Mouse (Mus musculus) v-Abl transformed pro-B cells (cell line): ENCODE data around the gene Tbce.

ENCODE experiments used
- in situ Hi-C, 2 experiments: fragments of 400-800 bp; cut with MboI; formaldehyde crosslinking; loops; one replicate each; pipeline ENCODE4 v1.15.1; 2025; ENCODE audit not compliant: unreplicated experiment in 2 of 2

Tbce gene

GRCm38 (mm10) chr13:14039292-14039965 lies at the start of gene Tbce:
TSS of gene Tbce (minus strand) at chr13:14039638.
- in situ Hi-C loops, result no loop called here

DNA sequence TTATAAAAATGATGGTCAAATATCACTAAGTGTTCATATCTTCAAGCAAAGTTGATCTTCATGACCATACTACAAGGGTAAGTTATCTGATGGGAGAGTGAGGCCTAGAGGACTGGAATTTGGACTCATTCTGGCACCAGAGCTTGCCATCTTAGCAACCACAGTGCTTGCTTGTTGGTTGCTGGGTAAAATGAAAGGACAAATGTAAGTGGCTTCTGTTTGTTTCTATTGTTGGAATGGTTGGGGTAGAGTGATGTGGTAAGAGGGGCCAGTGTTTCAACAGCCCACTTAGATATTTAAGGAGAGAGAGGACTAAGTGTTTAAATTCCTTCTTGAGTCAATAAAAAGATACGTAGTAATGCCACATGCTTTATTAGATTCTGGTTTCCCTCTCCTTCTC lies 49.2 kb upstream of the Tbce start:
- in situ Hi-C loops, result no loop called here

DNA sequence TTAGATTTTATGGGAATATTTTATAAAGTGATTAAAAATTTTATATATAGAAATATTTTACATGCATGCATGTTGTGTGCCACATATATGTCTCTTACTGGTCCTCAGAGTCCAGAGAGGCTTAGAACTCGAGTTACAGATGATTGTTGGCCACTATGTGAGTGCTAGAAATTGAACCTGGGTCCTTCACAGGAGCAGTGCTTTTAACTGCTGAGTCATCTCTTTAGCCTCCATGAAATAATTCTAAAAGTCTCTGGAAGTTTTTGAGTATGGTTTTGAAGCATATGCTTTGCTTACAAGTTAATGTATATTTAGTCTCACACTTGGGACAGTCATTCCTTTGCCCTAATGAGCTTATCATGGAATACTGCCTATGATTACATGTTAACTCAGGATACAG lies 35.9 kb upstream of the Tbce start:
- in situ Hi-C loops, result no loop called here

GRCm38 (mm10) chr13:14074371-14074770 lies 34.9 kb upstream of the Tbce start:
- in situ Hi-C loops, result loop anchor here in 1 of 2 experiments (25.0 kb wide), 2 partner anchors 538 to 1637 kb away; partner anchors contain the start of genes Mrpl32 and Psma2

- in situ Hi-C loops, result loop anchor here in 1 of 2 experiments (25.0 kb wide), 2 partner anchors 543 to 1632 kb away; partner anchors contain the start of genes Mrpl32 and Psma2
Observed at GRCm38 (mm10) chr13:14069291-14069690, 29.9 kb upstream of the Tbce start.

- in situ Hi-C loops, result loop anchor here in 1 of 2 experiments (25.0 kb wide), 2 partner anchors 544 to 1631 kb away; partner anchors contain the start of genes Mrpl32 and Psma2
Observed at GRCm38 (mm10) chr13:14068035-14068434, 28.6 kb upstream of the Tbce start.

DNA sequence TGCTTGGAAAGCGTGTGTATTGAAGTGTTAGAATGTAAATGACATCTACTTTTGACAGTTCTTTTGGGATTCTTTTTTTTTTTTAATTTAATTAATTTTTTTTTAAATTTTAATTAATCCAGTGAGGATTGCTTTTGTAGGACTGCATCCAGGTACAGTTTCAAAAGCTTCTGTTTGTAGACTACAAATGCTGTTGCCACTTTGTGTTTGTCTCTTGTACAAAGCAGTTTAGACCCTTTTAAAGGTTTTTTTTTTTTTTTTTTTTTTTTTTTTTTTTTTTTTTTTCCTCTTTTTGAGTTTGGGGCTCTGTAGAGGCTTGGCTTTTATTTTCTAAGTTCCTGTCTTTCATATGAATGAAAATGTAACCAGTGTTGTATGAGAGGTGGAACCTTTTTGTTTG lies 26.3 kb upstream of the Tbce start:
- in situ Hi-C loops, result loop anchor here in 1 of 2 experiments (25.0 kb wide), 2 partner anchors 547 to 1628 kb away; partner anchors contain the start of genes Mrpl32 and Psma2

DNA sequence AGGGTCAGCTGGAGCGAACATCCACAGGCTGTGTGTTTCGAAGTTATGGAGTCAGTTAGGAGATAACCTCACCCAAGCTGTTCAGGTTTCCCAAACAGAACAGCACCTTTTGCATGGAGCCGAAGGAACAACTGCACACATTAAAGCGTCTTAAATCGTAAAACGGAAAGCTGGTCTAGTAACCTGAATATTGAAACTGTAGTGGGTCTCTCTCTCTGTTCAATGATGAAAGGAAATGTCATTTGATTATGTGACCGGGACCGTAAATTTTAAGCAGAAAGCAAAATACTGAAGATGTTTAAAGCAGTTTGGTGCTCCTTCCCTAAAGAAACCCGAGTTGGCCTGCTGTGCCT lies 25.6 kb upstream of the Tbce start:
- in situ Hi-C loops, result loop anchor here in 1 of 2 experiments (25.0 kb wide), 2 partner anchors 547 to 1628 kb away; partner anchors contain the start of genes Mrpl32 and Psma2

DNA sequence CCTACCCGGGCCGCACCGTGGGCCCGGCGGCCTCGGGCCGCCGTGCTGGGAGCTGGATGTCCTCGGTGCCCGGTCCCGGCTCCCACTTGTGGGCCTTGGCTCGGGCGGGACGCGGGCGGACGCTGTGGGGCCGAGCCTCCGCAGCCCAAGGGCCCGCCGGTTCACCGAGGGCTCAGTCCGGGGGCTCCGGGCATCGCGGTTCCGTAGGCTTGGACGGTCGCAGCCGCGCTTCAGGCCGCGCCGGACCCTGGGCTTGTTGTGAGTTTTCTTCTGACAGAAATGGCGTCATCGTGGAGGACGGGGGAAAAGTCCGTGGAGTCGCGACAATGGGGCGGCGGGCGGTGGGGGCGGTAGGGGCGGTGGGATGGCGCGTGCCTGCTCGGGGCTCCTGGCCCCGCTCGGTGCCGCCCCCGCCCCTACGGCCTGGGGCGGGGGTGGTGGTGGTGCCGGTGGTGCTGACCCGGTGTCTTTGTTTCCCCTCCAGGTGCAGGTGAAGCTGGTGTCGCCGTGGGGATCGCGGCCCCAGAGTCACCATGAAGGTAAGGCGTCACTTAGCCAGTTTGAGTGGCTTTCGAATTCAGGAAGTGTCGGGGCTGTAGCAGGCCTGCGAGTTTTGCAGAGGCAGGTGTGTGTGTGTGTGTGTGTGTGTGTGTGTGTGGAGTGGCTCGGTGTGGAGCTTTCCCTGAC lies 25.0 kb upstream of the Tbce start:
- in situ Hi-C loops, result loop anchor here in 1 of 2 experiments (25.0 kb wide), 2 partner anchors 548 to 1627 kb away; partner anchors contain the start of genes Mrpl32 and Psma2

DNA sequence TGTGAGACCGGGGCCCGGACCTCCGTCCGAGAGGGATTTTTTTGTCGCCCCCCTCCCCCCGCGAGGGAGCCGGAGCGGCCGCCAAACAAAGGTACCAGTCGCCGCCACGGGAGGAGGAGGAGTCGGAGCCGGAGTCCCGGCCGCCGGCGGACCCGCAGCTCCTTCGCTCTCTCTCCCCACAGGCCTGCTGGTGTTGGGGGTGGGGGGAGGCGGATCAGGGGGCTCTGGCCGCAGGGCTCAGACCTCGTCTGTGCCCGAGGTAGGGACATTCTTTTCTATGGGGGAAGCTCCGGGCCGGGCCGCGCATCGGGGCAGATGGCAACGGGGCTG lies 24.5 kb upstream of the Tbce start:
- in situ Hi-C loops, result loop anchor here in 1 of 2 experiments (25.0 kb wide), 2 partner anchors 548 to 1627 kb away; partner anchors contain the start of genes Mrpl32 and Psma2

GRCm38 (mm10) chr13:14063013-14063941 lies 23.8 kb upstream of the Tbce start, which contains the start of the genes Arid4b and Ggps1:
TSS of gene Arid4b (plus strand) at chr13:14063232.
TSS of gene Ggps1 (minus strand) at chr13:14063488.
- in situ Hi-C loops, result loop anchor here in 1 of 2 experiments (25.0 kb wide), 2 partner anchors 549 to 1626 kb away; partner anchors contain the start of genes Mrpl32 and Psma2

DNA sequence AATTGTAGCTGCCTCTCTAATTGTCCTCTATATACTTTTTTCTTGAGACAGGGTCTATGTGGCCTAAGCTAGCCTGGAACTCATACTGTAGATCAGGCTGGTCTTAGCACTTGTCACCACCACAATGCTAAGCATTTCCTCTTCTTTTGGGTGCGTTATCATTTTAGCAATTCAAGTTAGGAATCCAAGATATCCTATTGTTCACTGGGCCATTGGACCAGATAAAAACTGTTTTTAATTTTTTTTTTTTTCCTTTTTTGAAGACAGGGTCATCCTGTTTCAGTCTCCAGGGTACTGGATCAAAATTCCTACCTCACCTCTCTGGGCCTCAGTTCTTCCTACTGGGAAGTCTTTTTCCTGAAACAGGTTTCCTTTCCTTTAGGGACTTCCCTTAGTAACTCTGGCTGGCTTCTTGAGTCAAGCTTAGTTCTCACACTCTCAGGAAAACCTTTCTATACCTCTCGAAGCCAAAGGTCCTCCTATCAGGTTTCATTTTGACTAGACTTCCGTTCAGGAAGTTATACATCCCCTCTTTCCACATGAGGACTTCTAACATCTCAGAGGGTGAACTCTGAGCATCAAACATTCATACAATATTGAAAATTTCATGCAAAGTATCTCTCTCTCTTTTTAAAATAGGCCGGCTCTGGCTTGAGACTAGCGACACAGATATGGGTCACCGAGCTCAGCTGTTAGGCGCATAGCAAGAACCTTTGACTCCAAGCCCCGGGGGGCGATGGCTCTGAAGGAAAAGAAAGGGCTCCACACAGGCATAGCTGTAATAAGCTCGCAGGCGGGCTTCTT lies 23.0 kb upstream of the Tbce start:
- in situ Hi-C loops, result loop anchor here in 1 of 2 experiments (25.0 kb wide), 2 partner anchors 550 to 1625 kb away; partner anchors contain the start of genes Mrpl32 and Psma2

- in situ Hi-C loops, result loop anchor here in 1 of 2 experiments (25.0 kb wide), 2 partner anchors 553 to 1622 kb away; partner anchors contain the start of genes Mrpl32 and Psma2
Observed at GRCm38 (mm10) chr13:14059582-14059981, 20.1 kb upstream of the Tbce start.

DNA sequence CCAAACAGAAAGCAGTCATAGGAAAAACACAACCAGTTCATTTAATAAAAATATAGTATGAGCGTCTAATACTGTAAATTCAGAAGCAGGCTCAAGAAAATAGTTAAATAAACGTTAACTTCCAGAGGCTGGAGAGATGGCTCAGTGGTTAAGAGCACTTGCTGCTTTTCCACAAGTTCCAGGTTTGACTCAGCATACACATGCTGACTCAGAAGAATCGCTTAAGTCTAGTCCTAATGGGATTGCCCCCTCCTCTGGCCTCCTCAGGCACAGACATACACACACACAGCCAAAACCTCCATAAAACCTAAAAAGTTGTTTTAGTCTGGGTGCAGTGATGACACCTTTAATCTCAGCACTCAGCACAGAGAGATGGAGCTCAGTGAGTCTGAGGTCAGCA lies 17.4 kb upstream of the Tbce start:
- in situ Hi-C loops, result loop anchor here in 1 of 2 experiments (25.0 kb wide), 2 partner anchors 556 to 1620 kb away; partner anchors contain the start of genes Mrpl32 and Psma2

DNA sequence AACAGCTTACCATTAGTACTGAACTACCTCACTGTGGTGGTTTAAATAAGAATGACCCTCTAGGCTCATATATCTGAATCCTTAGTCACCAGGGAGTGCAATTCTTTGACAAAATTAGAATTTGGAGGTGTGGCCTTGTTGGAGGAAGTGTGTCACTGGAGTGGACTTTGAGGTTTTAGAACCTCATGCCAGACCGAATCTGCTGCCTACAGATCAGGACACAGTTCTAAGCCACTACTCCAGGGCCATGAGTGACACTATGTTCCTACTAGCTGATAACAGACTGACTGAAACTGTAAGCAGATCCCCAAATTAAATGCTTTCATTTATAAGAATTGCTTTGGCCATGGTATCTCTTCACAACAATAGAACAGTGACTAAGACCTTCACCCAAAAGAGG lies 10.4 kb upstream of the Tbce start:
- in situ Hi-C loops, result loop anchor here in 1 of 2 experiments (25.0 kb wide), 2 partner anchors 562 to 1613 kb away; partner anchors contain the start of genes Mrpl32 and Psma2

- in situ Hi-C loops, result no loop called here
Observed at GRCm38 (mm10) chr13:14044521-14044920, 5.1 kb upstream of the Tbce start.

DNA sequence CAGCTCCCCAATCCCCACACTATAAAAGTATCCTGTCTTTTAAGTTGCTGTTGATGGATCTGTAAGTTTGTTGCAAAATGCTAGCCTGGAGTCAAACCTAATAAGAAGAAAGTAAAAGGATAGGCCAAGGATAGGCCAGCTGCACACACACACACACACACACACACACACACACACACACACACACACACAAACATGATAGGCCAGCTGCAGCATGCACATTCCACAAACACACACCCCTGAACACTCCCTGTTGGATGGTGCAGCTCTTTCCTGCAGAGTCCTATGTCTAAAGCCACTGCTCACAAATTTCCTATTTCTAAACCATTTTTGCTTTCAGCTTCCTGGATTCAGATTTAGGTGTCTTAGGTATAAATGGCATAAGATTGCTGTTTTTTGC lies 4.4 kb upstream of the Tbce start:
- in situ Hi-C loops, result no loop called here

GRCm38 (mm10) chr13:14040186-14040585 lies 748 bp upstream of the Tbce start:
- in situ Hi-C loops, result no loop called here

DNA sequence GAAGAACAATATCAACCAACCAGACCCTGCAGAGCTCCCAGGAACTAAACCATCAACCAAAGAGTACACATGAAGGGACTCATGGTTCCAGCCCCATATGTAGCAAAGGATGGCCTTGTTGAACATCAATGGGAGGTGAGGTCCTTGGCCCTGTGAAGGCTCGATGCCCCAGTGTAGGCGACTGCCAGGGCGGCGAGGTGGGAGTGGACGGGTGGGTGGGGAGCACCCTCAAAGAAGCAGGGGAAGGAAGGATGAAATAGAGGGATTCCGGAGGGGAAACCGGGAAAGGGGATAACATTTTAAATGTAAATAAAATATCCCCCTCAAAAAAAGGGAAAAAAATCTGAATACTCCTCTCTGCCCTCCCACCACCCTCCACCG lies 537 bp downstream of the Tbce start:
- in situ Hi-C loops, result no loop called here
